8 mouse cellular contexts compared by ENCODE assay signal in the genomic region with DNA sequence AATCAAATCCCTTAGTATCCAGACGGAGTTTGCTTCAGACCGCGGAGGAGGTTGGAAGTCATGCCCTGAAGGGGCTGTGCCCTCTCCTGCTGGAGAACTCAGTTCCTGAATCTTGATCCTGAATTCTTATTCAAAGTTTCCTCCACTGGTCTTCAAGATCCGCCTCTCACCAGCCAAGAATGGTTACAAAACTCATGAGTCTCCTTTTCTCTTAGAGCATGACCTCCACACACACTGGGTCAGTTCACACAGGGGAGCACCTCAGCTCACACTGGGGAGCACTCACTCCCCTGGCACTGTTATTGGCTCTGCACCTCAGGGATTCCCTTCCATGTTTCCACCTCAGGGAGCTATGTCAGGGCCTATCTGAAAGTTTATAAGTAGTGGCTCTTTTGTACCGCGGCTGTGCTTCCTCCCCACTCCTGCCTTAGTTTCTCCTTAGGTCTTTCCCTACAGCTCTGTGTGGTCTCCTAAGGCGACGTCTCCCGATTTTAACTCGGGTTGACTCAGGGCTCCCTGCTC. TPM values are rescaled to one million over a fixed set of nuclear protein-coding genes. Genes with fewer than 3 reads are reported as not detected.
DNase-seq lines count a peak whose midpoint lies in the region; ATAC-seq lines count a peak whose summit lies in the region.

No protein-coding gene starts in this region.

- H3K27me3 ChIP-seq in megakaryocyte, embryonic 14.5 days (replicated peaks) = peaks cover 19% of the 10 kb centered on the region
- H3K27me3 ChIP-seq in forebrain, embryonic 14.5 days (replicated peaks; ENCODE audit: control insufficient read depth, insufficient read depth, low read length) = no peaks in the 10 kb centered on the region
- H3K27me3 ChIP-seq in liver, embryonic 11.5 days (replicated peaks; ENCODE audit: control insufficient read depth, insufficient read depth, low read length) = peaks cover 4% of the 10 kb centered on the region; the same call in 1 of the 2 replicates
- H3K27me3 ChIP-seq in stomach, embryonic 15.5 days (replicated peaks) = no peaks in the 10 kb centered on the region

- ATAC-seq in megakaryocyte, adult 5-6 weeks (ENCODE audit: poor library complexity, severe bottlenecking) = no peak
- no peak for ATAC-seq in forebrain, embryonic 14.5 days
- ATAC-seq in liver, embryonic 11.5 days (replicated peaks; ENCODE audit: low FRiP score) = no peak
- no peak for ATAC-seq in stomach, embryonic 15.5 days (ENCODE audit: insufficient read depth, low FRiP score, low read depth)

- DNase-seq in forebrain, embryonic 14.5 days (ENCODE audit: low spot score) = no peak
- DNase-seq in liver, embryonic 11.5 days (ENCODE audit: low spot score) = no peak
- DNase-seq in adrenal gland, postnatal 4 days (ENCODE audit: low spot score in 2 of 2) = no peak
- no peak for DNase-seq in urinary bladder, adult 2 months (ENCODE audit: low spot score)
- DNase-seq in spleen, adult 12 weeks (ENCODE audit: low spot score) = no peak

- H3K4me3 ChIP-seq in megakaryocyte, embryonic 14.5 days (replicated peaks) = peak overlapping the region; percentile 97
- peak overlapping the region; percentile 59 for H3K4me3 ChIP-seq in forebrain, embryonic 14.5 days (ENCODE audit: low read depth, low read length)
- H3K4me3 ChIP-seq in liver, embryonic 11.5 days (ENCODE audit: low read depth, low read length) = peak overlapping the region; percentile 59
- peak overlapping the region; percentile 57 for H3K4me3 ChIP-seq in stomach, embryonic 15.5 days (replicated peaks)

- H3K27ac ChIP-seq in forebrain, embryonic 14.5 days (ENCODE audit: low read depth, low read length) = peak overlapping the region; percentile 96
- peak overlapping the region; percentile 82; the same call in 1 of the 2 replicates for H3K27ac ChIP-seq in liver, embryonic 11.5 days (ENCODE audit: low read depth, low read length)
- peak overlapping the region; percentile 98 for H3K27ac ChIP-seq in stomach, embryonic 15.5 days

- H3K9ac ChIP-seq in forebrain, embryonic 14.5 days (ENCODE audit: low read length) = peak overlapping the region; percentile 72
- no peak overlapping the region for H3K9ac ChIP-seq in liver, embryonic 11.5 days (ENCODE audit: low read depth, low read length)
- H3K9ac ChIP-seq in stomach, embryonic 15.5 days = peak overlapping the region; percentile 68; the same call in 1 of the 2 replicates

- peaks cover 86% of the 10 kb centered on the region for H3K4me1 ChIP-seq in megakaryocyte, embryonic 14.5 days
- H3K4me1 ChIP-seq in forebrain, embryonic 14.5 days (ENCODE audit: control insufficient read depth, insufficient read depth, low read length) = peaks cover 28% of the 10 kb centered on the region
- H3K4me1 ChIP-seq in liver, embryonic 11.5 days (replicated peaks; ENCODE audit: control insufficient read depth, insufficient read depth, low read length) = peaks cover 36% of the 10 kb centered on the region
- H3K4me1 ChIP-seq in stomach, embryonic 15.5 days = peaks cover 35% of the 10 kb centered on the region

- WGBS in forebrain, embryonic 14.5 days = 33% methylated on average over 10 of the region's 10 CpGs
- WGBS in liver, embryonic 11.5 days = 25% methylated on average over 10 of the region's 10 CpGs
- WGBS in stomach, embryonic 15.5 days = 31% methylated on average over 10 of the region's 10 CpGs

- no peaks in the 10 kb centered on the region for H3K9me3 ChIP-seq in megakaryocyte, embryonic 14.5 days
- H3K9me3 ChIP-seq in forebrain, embryonic 14.5 days (replicated peaks; ENCODE audit: control insufficient read depth, low read length) = no peaks in the 10 kb centered on the region
- no peaks in the 10 kb centered on the region for H3K9me3 ChIP-seq in liver, embryonic 11.5 days (ENCODE audit: control insufficient read depth, low read length)
- H3K9me3 ChIP-seq in stomach, embryonic 15.5 days = no peaks in the 10 kb centered on the region

- H3K4me2 ChIP-seq in forebrain, embryonic 14.5 days (ENCODE audit: low read length) = peak overlapping the region; percentile 92
- peak overlapping the region; percentile 97 for H3K4me2 ChIP-seq in liver, embryonic 11.5 days
- H3K4me2 ChIP-seq in stomach, embryonic 15.5 days = peak overlapping the region; percentile 93

- peaks cover 1% of the 10 kb centered on the region for H3K36me3 ChIP-seq in megakaryocyte, embryonic 14.5 days (replicated peaks; ENCODE audit: low read length)
- 0 out of 2 replicates have a peak, but pooled peaks cover 4% of the 10 kb centered on the region for H3K36me3 ChIP-seq in forebrain, embryonic 14.5 days (ENCODE audit: control insufficient read depth, insufficient read depth, low read length)
- no peaks in the 10 kb centered on the region for H3K36me3 ChIP-seq in liver, embryonic 11.5 days (ENCODE audit: control insufficient read depth, insufficient read depth, low read length)
- H3K36me3 ChIP-seq in stomach, embryonic 15.5 days = no peaks in the 10 kb centered on the region

RNA-seq across cellular contexts. Expression of gene Ppp1r18, which starts 0.5 kb away (rescaled TPM):
- 153 and 168 TPM in 2 replicates for polyA plus RNA-seq in megakaryocyte, embryonic 14.5 days (2012; ENCODE audit: insufficient read depth, low replicate concordance)
- 153 and 167 TPM in 2 replicates for total RNA-seq in megakaryocyte, adult 5-6 weeks (2015)
- total RNA-seq in megakaryocyte, adult 5-6 weeks (2017) = 64.0 and 78.1 TPM in 2 replicates
- polyA plus RNA-seq in forebrain, embryonic 14.5 days (2014; fragmentation: Nextera tagmentation; extraction: Ambion mirVana) = 21.2 and 22.0 TPM in 2 replicates
- 22.0 and 23.1 TPM in 2 replicates for polyA plus RNA-seq in liver, embryonic 11.5 days (2014; fragmentation: Nextera tagmentation; extraction: Ambion mirVana)
- 17.0 and 18.6 TPM in 2 replicates for polyA plus RNA-seq in stomach, embryonic 15.5 days (2015; fragmentation: Nextera tagmentation; extraction: Ambion mirVana)
- total RNA-seq in adrenal gland, postnatal 4 days (2021) = 10 to 100 TPM; 40.7 to 46.6 TPM
- 55.2 and 57.5 TPM in 2 replicates for polyA plus RNA-seq in urinary bladder, adult 2 months (2012; rRNA removed)

RNA-seq across cellular contexts. Expression of gene Nrm, which starts 3.8 kb away (rescaled TPM):
- 5.6 TPM in 1 of 2 replicates, not detected in the other for polyA plus RNA-seq in megakaryocyte, embryonic 14.5 days (2012; ENCODE audit: insufficient read depth, low replicate concordance)
- total RNA-seq in megakaryocyte, adult 5-6 weeks (2015) = 88.5 and 114 TPM in 2 replicates
- 80.1 and 82.8 TPM in 2 replicates for total RNA-seq in megakaryocyte, adult 5-6 weeks (2017)
- polyA plus RNA-seq in forebrain, embryonic 14.5 days (2014; fragmentation: Nextera tagmentation; extraction: Ambion mirVana) = 23.9 and 29.6 TPM in 2 replicates
- polyA plus RNA-seq in liver, embryonic 11.5 days (2014; fragmentation: Nextera tagmentation; extraction: Ambion mirVana) = 40.9 and 45.4 TPM in 2 replicates
- 54.0 and 54.7 TPM in 2 replicates for polyA plus RNA-seq in stomach, embryonic 15.5 days (2015; fragmentation: Nextera tagmentation; extraction: Ambion mirVana)
- 10 to 100 TPM; 25.8 to 27.1 TPM for total RNA-seq in adrenal gland, postnatal 4 days (2021)
- polyA plus RNA-seq in urinary bladder, adult 2 months (2012; rRNA removed) = 10.9 and 11.6 TPM in 2 replicates

RNA-seq across cellular contexts. Expression of gene Dhx16, which starts 14.7 kb away (rescaled TPM):
- 23.2 and 32.1 TPM in 2 replicates for polyA plus RNA-seq in megakaryocyte, embryonic 14.5 days (2012; ENCODE audit: insufficient read depth, low replicate concordance)
- total RNA-seq in megakaryocyte, adult 5-6 weeks (2015) = 87.6 and 118 TPM in 2 replicates
- total RNA-seq in megakaryocyte, adult 5-6 weeks (2017) = 65.9 and 72.8 TPM in 2 replicates
- polyA plus RNA-seq in forebrain, embryonic 14.5 days (2014; fragmentation: Nextera tagmentation; extraction: Ambion mirVana) = 29.3 and 31.8 TPM in 2 replicates
- 69.1 and 70.4 TPM in 2 replicates for polyA plus RNA-seq in liver, embryonic 11.5 days (2014; fragmentation: Nextera tagmentation; extraction: Ambion mirVana)
- 37.8 and 41.4 TPM in 2 replicates for polyA plus RNA-seq in stomach, embryonic 15.5 days (2015; fragmentation: Nextera tagmentation; extraction: Ambion mirVana)
- total RNA-seq in adrenal gland, postnatal 4 days (2021) = 10 to 100 TPM; 44.4 to 52.3 TPM
- 53.4 and 57.7 TPM in 2 replicates for polyA plus RNA-seq in urinary bladder, adult 2 months (2012; rRNA removed)

RNA-seq across cellular contexts. Expression of gene Mdc1, which starts 23.6 kb away (rescaled TPM):
- 1.2 and 2.3 TPM in 2 replicates for polyA plus RNA-seq in megakaryocyte, embryonic 14.5 days (2012; ENCODE audit: insufficient read depth, low replicate concordance)
- total RNA-seq in megakaryocyte, adult 5-6 weeks (2015) = 37.6 and 62.8 TPM in 2 replicates
- total RNA-seq in megakaryocyte, adult 5-6 weeks (2017) = 17.3 and 18.6 TPM in 2 replicates
- polyA plus RNA-seq in forebrain, embryonic 14.5 days (2014; fragmentation: Nextera tagmentation; extraction: Ambion mirVana) = 12.2 and 14.4 TPM in 2 replicates
- polyA plus RNA-seq in liver, embryonic 11.5 days (2014; fragmentation: Nextera tagmentation; extraction: Ambion mirVana) = 19.6 and 23.3 TPM in 2 replicates
- polyA plus RNA-seq in stomach, embryonic 15.5 days (2015; fragmentation: Nextera tagmentation; extraction: Ambion mirVana) = 15.2 and 19.7 TPM in 2 replicates
- 10 to 100 TPM; 28.2 to 35.6 TPM for total RNA-seq in adrenal gland, postnatal 4 days (2021)
- polyA plus RNA-seq in urinary bladder, adult 2 months (2012; rRNA removed) = 10.4 and 14.2 TPM in 2 replicates

RNA-seq across cellular contexts. Expression of gene Tubb5, which starts 26.8 kb away (rescaled TPM):
- 96.5 and 217 TPM in 2 replicates for polyA plus RNA-seq in megakaryocyte, embryonic 14.5 days (2012; ENCODE audit: insufficient read depth, low replicate concordance)
- total RNA-seq in megakaryocyte, adult 5-6 weeks (2015) = 649 TPM in 2 replicates
- total RNA-seq in megakaryocyte, adult 5-6 weeks (2017) = 751 and 811 TPM in 2 replicates
- polyA plus RNA-seq in forebrain, embryonic 14.5 days (2014; fragmentation: Nextera tagmentation; extraction: Ambion mirVana) = 2,004 and 2,051 TPM in 2 replicates
- 843 and 854 TPM in 2 replicates for polyA plus RNA-seq in liver, embryonic 11.5 days (2014; fragmentation: Nextera tagmentation; extraction: Ambion mirVana)
- 762 and 772 TPM in 2 replicates for polyA plus RNA-seq in stomach, embryonic 15.5 days (2015; fragmentation: Nextera tagmentation; extraction: Ambion mirVana)
- total RNA-seq in adrenal gland, postnatal 4 days (2021) = 100 to 1,000 TPM; 553 to 648 TPM
- polyA plus RNA-seq in urinary bladder, adult 2 months (2012; rRNA removed) = 257 TPM in 2 replicates
